Mouse (Mus musculus): ENCODE data around the gene Phf19.

Gene Phf19

DNA sequence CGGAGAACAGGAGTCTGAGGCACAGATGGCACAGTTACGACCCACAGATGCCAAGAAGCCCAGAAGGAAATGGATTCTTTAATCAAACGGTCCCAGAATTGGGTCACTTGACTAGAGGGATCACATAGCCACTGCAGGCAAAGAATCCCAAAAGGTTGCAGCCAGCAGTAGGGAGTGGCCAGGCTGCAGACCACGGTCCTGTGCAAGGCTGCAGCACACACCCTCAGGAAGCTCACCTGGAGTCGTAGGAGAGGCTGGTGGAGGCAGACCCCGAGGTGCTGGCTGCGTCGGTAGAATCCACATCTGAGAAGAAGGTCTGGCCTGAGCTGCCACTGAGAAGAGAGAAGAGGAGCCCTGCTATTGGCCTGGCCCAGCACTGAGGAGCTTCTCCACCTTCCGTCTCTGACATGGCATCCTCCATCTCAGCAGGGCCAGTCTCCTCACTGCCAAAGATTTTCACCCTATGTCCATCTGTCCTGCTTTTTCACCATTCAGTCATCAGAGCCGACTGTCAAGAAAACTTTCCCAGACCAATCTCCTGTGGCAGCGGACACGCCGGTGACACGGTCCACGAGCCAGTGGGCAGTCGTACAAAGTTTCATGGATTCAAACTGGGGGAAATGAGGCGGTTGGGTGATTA is 16.9 kb downstream of the Phf19 start:
- DNase-seq (ENCODE audit: extremely low spot score) = no peak

DNA sequence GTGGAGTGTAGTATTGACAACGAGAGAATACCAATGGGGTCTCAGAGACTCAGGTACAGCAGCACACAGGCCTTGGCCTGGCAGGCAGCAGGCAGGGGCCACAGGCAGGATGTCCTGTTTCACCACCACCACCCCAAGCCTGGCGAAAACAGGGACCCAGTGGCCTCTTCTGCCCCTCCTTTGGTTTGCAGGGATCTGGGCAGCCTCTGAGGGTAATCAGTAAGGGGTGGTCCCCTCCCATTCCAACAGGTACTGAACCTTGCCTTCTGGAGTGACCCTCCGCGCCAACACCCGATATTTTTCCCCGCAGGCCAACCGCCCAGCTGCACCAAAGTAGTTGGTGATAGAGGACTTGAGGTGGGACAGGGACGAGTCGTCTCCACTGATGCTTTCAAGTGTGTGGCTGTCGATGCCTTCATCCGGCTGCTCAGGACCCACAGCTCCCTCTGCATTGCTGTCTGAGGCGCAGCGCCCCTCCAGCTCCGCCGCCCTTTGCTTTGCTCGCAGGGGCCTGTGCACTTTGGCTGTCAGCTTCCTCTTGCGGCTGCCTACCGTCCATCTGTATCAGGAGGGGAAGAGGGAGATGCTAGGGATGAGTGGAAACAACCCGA is 18.2 kb downstream of the Phf19 start:
- DNase-seq (ENCODE audit: extremely low spot score) = no peak

DNA sequence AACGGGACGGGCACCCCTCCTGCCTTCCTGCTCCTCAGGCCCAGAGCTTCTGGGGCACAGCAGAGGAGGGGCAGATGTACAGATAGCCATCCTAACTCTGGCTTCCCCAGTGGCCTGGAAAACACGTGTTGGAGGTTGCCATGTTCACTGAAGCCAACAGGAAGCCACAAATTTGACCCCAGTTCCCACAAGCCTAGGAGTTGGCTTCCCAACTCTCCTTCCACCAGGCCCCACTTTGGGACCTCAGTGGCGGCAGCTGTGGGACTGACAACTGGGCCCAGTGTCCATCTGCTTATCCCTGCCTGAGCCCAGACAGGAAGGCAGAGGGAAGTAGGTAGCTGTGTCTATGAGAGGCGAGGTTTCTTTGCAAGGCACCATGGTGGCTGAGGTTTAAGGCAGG is 19.9 kb downstream of the Phf19 start:
- no peak for DNase-seq (ENCODE audit: extremely low spot score)

DNA sequence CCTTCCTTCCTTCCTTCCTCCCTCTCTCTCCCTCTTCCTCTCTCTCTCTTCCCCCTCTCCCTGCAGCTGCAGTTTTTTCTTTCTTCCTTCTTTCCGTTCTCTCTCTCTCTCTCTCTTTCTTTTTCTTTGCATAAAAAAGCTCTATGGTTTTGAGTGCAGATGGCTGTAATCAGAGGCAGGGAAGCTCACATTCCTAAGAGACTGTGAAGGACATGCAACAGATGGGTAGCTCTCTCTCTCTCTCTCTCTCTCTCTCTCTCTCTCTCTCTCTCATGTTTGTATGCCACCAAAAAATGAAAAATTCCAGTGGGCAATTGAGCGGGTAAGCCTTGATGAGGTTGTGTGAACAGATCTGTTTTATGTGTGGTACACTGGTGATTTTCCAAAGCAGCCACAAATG is 29.6 kb downstream of the Phf19 start:
- DNase-seq (ENCODE audit: extremely low spot score) = no peak

DNA sequence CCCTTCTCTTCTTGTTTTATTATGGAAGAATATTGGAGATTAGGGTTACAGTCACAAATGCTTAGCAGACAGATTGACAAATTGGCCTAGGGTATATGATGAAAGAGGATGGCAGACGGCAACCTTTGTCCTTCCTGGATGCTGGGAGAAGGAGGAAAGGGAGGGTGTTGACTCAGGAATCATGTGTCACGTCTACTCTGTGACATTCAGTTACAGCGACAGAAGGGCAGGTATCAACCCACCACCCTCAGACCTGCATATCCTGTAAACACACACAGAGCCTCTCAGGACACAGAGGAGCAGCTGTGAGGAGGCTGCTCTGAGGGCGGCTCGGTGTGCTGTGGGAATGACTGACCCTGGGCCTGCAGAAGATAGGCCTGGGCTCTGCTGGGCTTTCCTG is 30.6 kb downstream of the Phf19 start:
- DNase-seq (ENCODE audit: extremely low spot score) = no peak

DNA sequence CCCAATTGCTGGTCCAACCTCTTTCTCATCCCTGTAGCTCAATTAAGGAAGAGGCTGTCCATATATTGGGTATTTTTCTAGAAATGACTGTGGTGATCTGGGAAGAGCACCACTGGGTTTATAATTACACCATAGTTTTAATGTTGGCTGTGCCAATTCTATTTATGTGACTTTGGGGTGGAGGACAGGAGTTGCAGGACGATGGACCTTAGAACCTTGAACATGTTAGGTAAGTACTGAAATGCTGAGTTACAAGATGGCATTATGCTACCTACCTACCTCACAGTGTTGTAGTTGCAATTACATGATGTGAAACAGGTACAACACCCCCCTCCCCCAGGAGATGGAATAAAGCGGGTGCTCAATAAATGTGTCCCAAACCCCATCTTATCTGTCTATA is 31.1 kb downstream of the Phf19 start:
- no peak for DNase-seq (ENCODE audit: extremely low spot score)

DNA sequence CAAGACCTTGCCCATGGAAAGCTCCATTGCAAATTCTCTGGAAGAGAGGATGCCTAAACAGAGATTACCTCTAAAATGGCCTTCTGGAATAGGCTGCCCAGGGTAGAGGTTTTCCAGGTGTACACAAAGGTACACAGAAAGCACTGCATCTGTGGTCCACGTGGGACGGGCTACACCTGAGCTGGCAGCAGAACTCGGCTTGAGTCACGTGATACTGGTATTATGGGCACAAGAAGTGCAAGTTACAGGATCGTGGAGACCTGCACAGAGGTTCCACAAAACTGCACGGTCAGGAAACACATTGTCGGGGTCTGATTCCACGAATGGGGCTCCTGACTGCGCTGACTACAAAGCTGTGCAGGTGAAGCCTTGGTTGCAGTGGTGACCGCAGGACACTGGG is 33.8 kb downstream of the Phf19 start:
- DNase-seq (ENCODE audit: extremely low spot score) = no peak

DNA sequence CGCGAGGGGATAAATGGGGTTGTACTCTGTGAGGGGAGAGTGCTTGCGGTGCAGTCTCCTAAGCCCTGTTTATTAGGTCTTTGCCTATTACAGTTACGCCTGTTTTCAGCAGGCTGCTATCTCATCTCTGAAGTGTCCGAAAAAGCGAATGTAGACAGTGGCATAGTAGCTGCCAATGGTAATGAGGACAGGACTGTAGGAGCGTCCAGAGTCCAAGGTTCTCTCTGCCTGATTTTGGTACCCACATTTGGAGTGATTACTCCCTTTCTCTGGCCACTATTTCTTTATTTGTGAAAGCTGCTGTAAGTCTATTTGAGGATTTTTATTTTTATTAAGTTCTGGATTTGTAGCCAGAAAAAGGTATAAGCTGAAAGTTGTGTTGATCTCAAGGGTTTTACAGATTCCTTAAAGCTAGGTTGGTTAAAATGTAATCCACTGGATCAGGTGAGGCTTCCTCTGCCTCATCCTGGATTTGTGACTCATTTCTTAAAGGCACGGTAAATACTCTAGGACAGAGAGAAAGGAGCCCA is 38.9 kb downstream of the Phf19 start, which contains the start of gene Psmd5:
Gene Psmd5 (minus strand): TSS at position 153 of the 530 bp plus-strand sequence.
- DNase-seq (ENCODE audit: extremely low spot score) = no peak

DNA sequence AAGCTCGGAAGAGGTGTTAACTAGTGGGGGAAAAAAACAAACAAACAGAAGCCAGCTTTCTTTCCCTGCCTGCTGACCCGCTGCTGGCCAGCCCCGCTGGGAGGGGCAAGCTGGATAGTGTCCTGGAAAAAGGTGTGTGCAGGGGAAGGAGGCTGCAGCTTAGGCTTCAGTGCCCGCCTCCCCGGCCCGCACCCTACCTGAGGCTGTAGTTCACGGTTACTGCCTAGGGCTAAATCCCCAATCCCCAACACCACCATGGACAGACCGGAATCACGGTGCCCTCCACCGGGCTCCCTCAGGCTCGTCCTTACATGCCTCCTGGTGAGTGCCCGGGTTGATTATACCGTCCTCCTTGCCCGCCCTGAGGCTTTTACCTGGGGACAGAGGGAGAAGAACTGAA is 39.6 kb downstream of the Phf19 start, which contains the start of gene Cutal:
Gene Cutal (plus strand): TSS at position 126 of the 400 bp plus-strand sequence.
- peak; percentile 12 for DNase-seq (ENCODE audit: extremely low spot score)

DNA sequence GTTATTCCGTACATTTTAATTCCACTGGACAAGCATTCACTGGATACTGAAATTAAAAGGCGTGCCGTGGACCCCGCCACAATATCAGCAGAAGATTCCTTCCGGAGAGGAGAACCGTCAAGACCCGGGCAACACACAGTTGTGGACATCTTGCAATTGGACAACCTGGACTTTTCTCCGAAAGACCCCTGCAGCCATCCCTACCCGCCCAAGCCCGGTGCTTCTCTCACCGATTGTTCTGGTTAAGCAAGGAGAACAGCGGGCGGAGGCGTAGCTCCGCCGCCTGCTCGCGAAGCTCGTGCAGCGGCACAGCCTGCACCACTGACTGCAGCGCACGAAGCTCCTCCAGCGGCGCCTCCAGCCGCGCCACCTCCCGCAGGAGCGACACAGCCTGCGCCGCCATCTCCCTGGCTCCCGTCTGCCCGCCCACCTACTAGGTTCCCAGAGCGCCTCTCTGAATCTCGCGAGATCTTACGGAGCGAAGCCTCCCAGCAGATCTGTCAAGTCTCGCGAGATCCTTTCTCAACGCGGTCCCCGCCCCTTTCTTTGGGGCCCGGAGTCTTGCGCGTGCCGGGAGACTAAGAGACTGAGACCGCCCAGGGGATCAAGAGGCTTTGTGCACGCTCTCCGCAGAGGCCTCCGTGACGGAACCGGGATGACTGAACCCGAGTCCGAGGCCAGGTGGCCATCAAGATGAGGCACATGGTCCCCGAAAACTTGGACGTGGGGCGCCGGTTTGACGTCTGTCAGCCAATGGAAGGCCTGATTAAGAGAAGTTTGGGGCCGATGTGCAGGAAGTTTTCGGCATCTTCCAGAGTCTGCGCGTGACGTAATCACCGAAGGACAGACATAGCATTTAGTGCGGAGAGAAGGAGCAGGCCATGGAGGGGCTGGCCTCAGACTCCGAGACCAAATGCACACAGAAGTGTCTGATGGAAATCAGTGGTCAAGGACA is 43.0 kb downstream of the Phf19 start:
- peak; percentile 98 for DNase-seq (ENCODE audit: extremely low spot score)

DNA sequence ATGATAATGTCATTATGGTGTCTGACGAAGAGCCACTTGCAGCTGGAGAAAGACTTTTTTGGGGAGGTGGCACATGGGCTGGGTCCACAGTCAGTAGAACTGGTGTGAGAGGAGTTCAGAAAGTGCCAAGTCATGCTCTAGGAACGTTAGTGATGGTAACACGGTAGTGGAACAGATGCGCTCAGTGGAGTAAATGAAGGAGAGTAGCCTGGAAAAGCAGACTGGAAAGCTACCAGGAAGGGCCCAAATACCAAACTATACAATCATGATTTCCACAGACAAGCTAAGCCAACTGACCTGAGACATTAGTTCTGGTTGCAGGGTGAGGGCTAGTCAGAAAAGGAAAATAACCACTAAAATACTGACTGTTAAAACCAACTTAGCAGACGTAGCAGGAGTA is 44.1 kb downstream of the Phf19 start:
- DNase-seq (ENCODE audit: extremely low spot score) = peak; percentile 13

DNA sequence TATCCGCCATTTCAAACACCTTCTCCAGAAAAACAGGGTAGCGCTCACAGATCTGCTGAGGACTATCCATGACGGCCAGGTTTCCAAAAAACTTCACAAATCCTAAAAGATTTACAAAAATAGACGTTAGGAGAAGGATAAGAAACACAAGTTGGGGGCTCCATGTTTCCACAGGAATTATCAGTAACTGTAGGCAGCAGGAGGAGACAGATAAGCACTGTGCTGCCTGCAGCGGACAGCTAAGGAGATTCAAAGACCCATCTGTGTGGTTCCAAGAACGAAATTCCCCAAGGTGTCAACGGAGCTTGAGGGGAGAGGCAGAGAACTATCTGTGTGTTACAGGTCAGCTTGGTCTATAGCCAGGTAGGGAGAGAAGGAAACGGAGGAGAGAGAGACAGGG is 56.1 kb downstream of the Phf19 start:
- DNase-seq (ENCODE audit: extremely low spot score) = no peak

DNA sequence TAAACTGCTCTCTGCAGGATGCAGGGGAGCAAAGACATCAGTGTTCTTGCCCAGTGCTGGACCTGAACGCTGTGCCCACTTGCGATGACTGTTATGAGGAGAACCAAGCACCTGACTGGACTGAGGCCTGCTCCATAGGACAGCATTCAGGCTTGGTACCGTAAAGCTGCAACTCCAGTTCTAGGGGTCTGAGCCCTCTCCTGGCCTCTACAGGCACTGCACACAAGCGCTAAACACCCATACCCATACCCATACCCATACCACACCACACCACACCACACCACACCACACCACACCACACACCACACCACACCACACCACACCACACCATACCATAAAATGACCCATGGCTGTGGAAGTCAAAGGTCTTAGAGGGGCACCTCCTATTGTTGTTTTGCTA is 58.6 kb downstream of the Phf19 start:
- DNase-seq (ENCODE audit: extremely low spot score) = no peak

DNA sequence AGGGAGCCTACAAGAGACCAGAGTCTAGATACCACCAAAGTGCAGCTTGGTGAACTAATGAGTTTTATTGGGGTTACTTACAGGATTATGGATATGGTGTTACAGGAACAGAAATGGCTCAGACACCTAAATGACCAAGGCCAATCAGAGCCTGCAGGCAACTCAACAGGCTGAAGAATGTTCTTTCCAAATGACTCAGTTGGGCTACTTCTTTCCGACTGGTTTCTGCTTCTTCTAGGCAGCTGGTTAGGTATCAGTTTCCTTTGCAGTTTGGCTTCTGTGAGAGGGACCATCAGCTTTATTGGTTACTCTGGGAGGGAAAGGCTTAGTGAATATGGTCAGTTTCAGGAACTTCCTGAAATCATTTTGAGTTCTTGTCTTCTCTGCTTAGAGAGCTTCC is 66.1 kb downstream of the Phf19 start:
- no peak for DNase-seq (ENCODE audit: extremely low spot score)
